Mouse (Mus musculus) stomach, postnatal 0 days (tissue): Measurements from ENCODE around the gene Ntrk2. TPM values are rescaled to one million over a fixed set of nuclear protein-coding genes. Genes with fewer than 3 reads are reported as not detected.

Source experiments
- ATAC-seq: fragments of 200-750 bp; cut with Nextera tagmentation; 2 replicates; pipeline ENCODE4 v1.8.0; 2017; ENCODE audit not compliant: low FRiP score, low TSS enrichment
- DNase-seq: peaks from one replicate; pipeline ENCODE4 v3.0.0-alpha.2; 2016; ENCODE audit warnings: low spot score
- H3K27ac ChIP-seq: fragments of 300-500 bp; sonication (generic); replicated peaks from 2 replicates; pipeline ENCODE4 v1.5.1; 2014; ENCODE audit warnings: mild to moderate bottlenecking, control low read depth
- H3K27me3 ChIP-seq: fragments of 300-500 bp; sonication (generic); 2 replicates; pipeline ENCODE4 v1.6.1; 2014; ENCODE audit warnings: low read length; ENCODE audit not compliant: control insufficient read depth, insufficient read depth
- H3K36me3 ChIP-seq: fragments of 300-500 bp; sonication (generic); 2 replicates; pipeline ENCODE4 v1.6.1; 2014; ENCODE audit warnings: low read length, mixed read lengths; ENCODE audit not compliant: control insufficient read depth, insufficient read depth
- H3K4me1 ChIP-seq: fragments of 300-500 bp; sonication (generic); replicated peaks from 2 replicates; pipeline ENCODE4 v1.6.1; 2014; ENCODE audit warnings: antibody characterized with exemption; ENCODE audit not compliant: control insufficient read depth, insufficient read depth
- H3K4me2 ChIP-seq: fragments of 300-500 bp; sonication (generic); replicated peaks from 2 replicates; pipeline ENCODE4 v1.6.1; 2014; ENCODE audit warnings: low read depth, mild to moderate bottlenecking, control low read depth, moderate library complexity
- H3K4me3 ChIP-seq: fragments of 300-500 bp; sonication (generic); 2 replicates; pipeline ENCODE4 v1.5.1; 2014; ENCODE audit warnings: low read depth, low read length, control low read depth
- H3K9ac ChIP-seq: fragments of 300-500 bp; sonication (generic); 2 replicates; pipeline ENCODE4 v1.6.1; 2014; ENCODE audit warnings: mild to moderate bottlenecking, low read length, control low read depth, mixed read lengths
- H3K9me3 ChIP-seq: fragments of 300-500 bp; sonication (generic); 2 replicates; pipeline ENCODE4 v1.6.1; 2016; ENCODE audit warnings: low read length; ENCODE audit not compliant: control insufficient read depth
- CTCF ChIP-seq: IDR thresholded peaks from 2 replicates; pipeline ENCODE4 v1.5.1; 2016; ENCODE audit warnings: antibody characterized with exemption, low read depth, mild to moderate bottlenecking, moderate library complexity
- EP300 ChIP-seq: optimal IDR thresholded peaks from 2 replicates; pipeline ENCODE3; 2016; ENCODE audit warnings: antibody characterized with exemption
- WGBS: fragments of 180-500 bp; shearing (Covaris S2); extraction: QIAGEN DNeasy Blood & Tissue Kit; methylation state at CpG from one replicate; pipeline ENCODE4 v1.1.7; 2014; 5-methylcytosine and 5-hydroxymethylcytosine counted together
- polyA plus RNA-seq: library from polyadenylated mRNA; unstranded; fragments of >200 nt; fragmentation: Nextera tagmentation; extraction: Ambion mirVana; gene quantifications from 2 replicates; pipeline ENCODE4 v1.2.1, GENCODE M21; 2015

Gene Ntrk2
- polyA plus RNA-seq, 1 experiment from 2014 or later = 1.7 TPM

- WGBS = 50% methylated on average over 1 of the region's 1 CpGs
- no peak for ATAC-seq
- H3K27me3 ChIP-seq = no peaks in the 10 kb centered on the region
Measured at GRCm38 (mm10) chr13:58930161-58930560, 123.8 kb downstream of the Ntrk2 start.

GRCm38 (mm10) chr13:58933126-58933525, 126.8 kb downstream of the Ntrk2 start:
- Histone ChIP-seq H3K9me3 (no peaks in the 10 kb centered on the region), H3K4me3 (no peak overlapping the region), H3K27me3 (no peaks in the 10 kb centered on the region), H3K4me2 (no peak overlapping the region), H3K36me3 (no peaks in the 10 kb centered on the region), H3K9ac (no peak overlapping the region), H3K27ac (no peak overlapping the region), H3K4me1 (no peaks in the 10 kb centered on the region)
- ATAC-seq (no peak), DNase-seq (no peak)
- TF ChIP-seq EP300 = no peak
- no peak for TF ChIP-seq CTCF
- 73% methylated on average over 4 of the region's 4 CpGs for WGBS

More at GRCm38 (mm10) chr13:58930161-58930560, 123.8 kb downstream of the Ntrk2 start:
- no peaks in the 10 kb centered on the region for H3K36me3 ChIP-seq
- no peak overlapping the region for H3K4me3 ChIP-seq
- no peak overlapping the region for H3K27ac ChIP-seq
- no peak overlapping the region for H3K9ac ChIP-seq
- DNase-seq = no peak
- no peaks in the 10 kb centered on the region for H3K4me1 ChIP-seq
- TF ChIP-seq CTCF = no peak
- no peak for TF ChIP-seq EP300
- H3K9me3 ChIP-seq = no peaks in the 10 kb centered on the region
- no peak overlapping the region for H3K4me2 ChIP-seq

- H3K4me1 ChIP-seq = no peaks in the 10 kb centered on the region
- H3K27me3 ChIP-seq = no peaks in the 10 kb centered on the region
- H3K27ac ChIP-seq = no peak overlapping the region
- no peak overlapping the region for H3K4me2 ChIP-seq
- no peak overlapping the region for H3K9ac ChIP-seq
- TF ChIP-seq CTCF (no peak), EP300 (no peak)
- ATAC-seq (no peak), DNase-seq (no peak)
- WGBS = 84% methylated on average over 3 of the region's 3 CpGs
- H3K36me3 ChIP-seq = no peaks in the 10 kb centered on the region
- no peak overlapping the region for H3K4me3 ChIP-seq
- H3K9me3 ChIP-seq = no peaks in the 10 kb centered on the region
Measured at GRCm38 (mm10) chr13:58934576-58935110, 128.3 kb downstream of the Ntrk2 start.

- Histone ChIP-seq H3K9me3 (no peaks in the 10 kb centered on the region), H3K27ac (no peak overlapping the region), H3K4me2 (no peak overlapping the region), H3K36me3 (no peaks in the 10 kb centered on the region), H3K27me3 (no peaks in the 10 kb centered on the region), H3K9ac (no peak overlapping the region), H3K4me3 (no peak overlapping the region), H3K4me1 (no peaks in the 10 kb centered on the region)
- WGBS = 18% methylated on average over 8 of the region's 8 CpGs
- TF ChIP-seq EP300 (no peak), CTCF (no peak)
- ATAC-seq = no peak
- DNase-seq = no peak
Measured at GRCm38 (mm10) chr13:58935956-58936495, 129.7 kb downstream of the Ntrk2 start.

- no peak for TF ChIP-seq CTCF
- no peak for TF ChIP-seq EP300
- H3K9ac ChIP-seq = no peak overlapping the region
- H3K9me3 ChIP-seq = no peaks in the 10 kb centered on the region
- H3K27me3 ChIP-seq = no peaks in the 10 kb centered on the region
- ATAC-seq = no peak
- H3K4me2 ChIP-seq = no peak overlapping the region
- WGBS = 93% methylated on average over 12 of the region's 12 CpGs
- H3K4me1 ChIP-seq = no peaks in the 10 kb centered on the region
- DNase-seq = no peak
- H3K36me3 ChIP-seq = no peaks in the 10 kb centered on the region
- no peak overlapping the region for H3K27ac ChIP-seq
- H3K4me3 ChIP-seq = no peak overlapping the region
Measured at GRCm38 (mm10) chr13:58937884-58938283, 131.5 kb downstream of the Ntrk2 start.

- H3K4me1 ChIP-seq = no peaks in the 10 kb centered on the region
- no peaks in the 10 kb centered on the region for H3K9me3 ChIP-seq
- TF ChIP-seq EP300 (no peak), CTCF (no peak)
- DNase-seq = peak; percentile 27
- no peak for ATAC-seq
- H3K4me3 ChIP-seq = no peak overlapping the region
- H3K27ac ChIP-seq = no peak overlapping the region
- H3K4me2 ChIP-seq = no peak overlapping the region
- WGBS = 50% methylated on average over 4 of the region's 4 CpGs
- H3K27me3 ChIP-seq = no peaks in the 10 kb centered on the region
- H3K9ac ChIP-seq = no peak overlapping the region
- no peaks in the 10 kb centered on the region for H3K36me3 ChIP-seq
Measured at GRCm38 (mm10) chr13:58938464-58938863, 132.1 kb downstream of the Ntrk2 start.
